Comparison of ENCODE assay signal across 16 mouse cellular contexts in the genomic region with DNA sequence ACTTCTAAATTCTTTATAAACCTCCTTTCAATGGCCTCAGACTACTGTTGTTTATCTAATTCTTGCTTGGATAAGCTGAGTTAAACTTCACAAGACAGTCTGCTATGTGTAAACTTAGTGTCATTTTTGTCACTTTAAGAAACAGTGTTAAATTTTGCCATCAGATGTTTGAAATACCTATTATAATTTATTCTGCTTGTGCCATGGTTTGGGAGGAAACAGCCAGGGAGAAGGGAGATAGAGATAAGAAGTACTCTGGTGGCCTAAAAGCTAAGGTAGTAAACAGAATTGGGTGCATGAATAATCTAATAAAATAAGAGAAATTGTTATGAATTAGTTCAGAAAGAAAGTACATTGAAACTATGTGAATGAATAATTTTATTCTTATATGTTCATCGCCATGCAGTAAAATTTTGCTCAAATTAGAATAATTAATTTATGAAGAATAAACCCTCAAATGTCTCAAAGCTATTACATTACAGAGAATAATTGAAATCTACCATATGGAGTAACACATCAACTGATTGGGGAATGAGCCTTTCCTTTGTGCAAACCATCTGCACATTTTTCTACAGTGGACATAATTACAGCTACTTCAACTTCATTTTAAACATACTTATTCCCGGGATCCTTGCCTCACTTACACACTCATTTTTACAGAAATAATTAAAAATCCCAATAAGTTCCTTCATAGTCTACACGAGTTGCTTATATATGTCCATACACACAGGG.
DNase-seq lines count a peak whose midpoint lies in the region; ATAC-seq and TF ChIP-seq lines count a peak whose summit lies in the region.
"Had no signal": no experiment of that assay in that cellular context is flagged by ENCODE, and none has a peak within 500 bp of the region (broad histone marks: within the 10 kb centered on the region; RNA-seq: fewer than 3 reads in every experiment).

No protein-coding gene starts in this region.

- H3K4me1 ChIP-seq in forebrain, embryonic 14.5 days (ENCODE audit: control insufficient read depth, insufficient read depth, low read length), result no peaks in the 10 kb centered on the region
- H3K4me1 ChIP-seq in forebrain, postnatal 0 days (ENCODE audit: insufficient read depth), result no peaks in the 10 kb centered on the region
- H3K4me1 ChIP-seq in forebrain, embryonic 16.5 days (replicated peaks; ENCODE audit: control insufficient read depth, insufficient read depth, low read length), result no peaks in the 10 kb centered on the region
- no peaks in the 10 kb centered on the region for H3K4me1 ChIP-seq in forebrain, embryonic 12.5 days
- H3K4me1 ChIP-seq: embryonic facial prominence, embryonic 10.5 days; embryonic facial prominence, embryonic 12.5 days had no signal

- no peak for TF ChIP-seq POLR2A in brain, embryonic 14.5 days (IDR thresholded peaks at IDR 0.05; ENCODE audit: borderline replicate concordance, extremely low read depth, insufficient read depth, insufficient read length, poor library complexity, severe bottlenecking)

- DNase-seq in forebrain, embryonic 14.5 days (ENCODE audit: low spot score), result peak; percentile 45
- no peak for DNase-seq in forebrain, postnatal 0 days
- DNase-seq in brain, embryonic 14.5 days (ENCODE audit: low read depth), result peak; percentile 43
- DNase-seq: adrenal gland, adult 2 months; adrenal gland, postnatal 10 days; adrenal gland, postnatal 25 days; cerebellum, adult 11-12 months; cerebellum, adult 2 months; cerebellum, adult 9-10 months; cerebellum, postnatal 10 days; cerebellum, postnatal 25 days had no signal

- H3K4me2 ChIP-seq in forebrain, embryonic 14.5 days (ENCODE audit: low read length), result no peak overlapping the region
- no peak overlapping the region for H3K4me2 ChIP-seq in forebrain, postnatal 0 days (ENCODE audit: low read depth)
- no peak overlapping the region for H3K4me2 ChIP-seq in forebrain, embryonic 16.5 days (ENCODE audit: low read length)
- no peak overlapping the region for H3K4me2 ChIP-seq in forebrain, embryonic 12.5 days
- H3K4me2 ChIP-seq: embryonic facial prominence, embryonic 12.5 days had no signal

- H3K27me3 ChIP-seq in forebrain, embryonic 14.5 days (replicated peaks; ENCODE audit: control insufficient read depth, insufficient read depth, low read length), result no peaks in the 10 kb centered on the region
- no peaks in the 10 kb centered on the region for H3K27me3 ChIP-seq in forebrain, postnatal 0 days (ENCODE audit: insufficient read depth, low read length)
- no peaks in the 10 kb centered on the region for H3K27me3 ChIP-seq in forebrain, embryonic 16.5 days (replicated peaks; ENCODE audit: control insufficient read depth, insufficient read depth, low read length)
- H3K27me3 ChIP-seq in forebrain, embryonic 12.5 days, result no peaks in the 10 kb centered on the region
- H3K27me3 ChIP-seq: embryonic facial prominence, embryonic 12.5 days had no signal

- H3K9ac ChIP-seq in forebrain, embryonic 14.5 days (ENCODE audit: low read length), result no peak overlapping the region
- H3K9ac ChIP-seq in forebrain, postnatal 0 days, result no peak overlapping the region
- H3K9ac ChIP-seq in forebrain, embryonic 16.5 days (replicated peaks; ENCODE audit: low read depth, low read length), result no peak overlapping the region
- no peak overlapping the region for H3K9ac ChIP-seq in forebrain, embryonic 12.5 days
- H3K9ac ChIP-seq: embryonic facial prominence, embryonic 12.5 days had no signal

- H3K4me3 ChIP-seq in forebrain, embryonic 14.5 days (ENCODE audit: low read depth, low read length), result no peak overlapping the region
- no peak overlapping the region for H3K4me3 ChIP-seq in forebrain, postnatal 0 days (ENCODE audit: low read depth, low read length)
- no peak overlapping the region for H3K4me3 ChIP-seq in forebrain, embryonic 16.5 days (replicated peaks; ENCODE audit: low read length)
- no peak overlapping the region for H3K4me3 ChIP-seq in forebrain, embryonic 12.5 days (replicated peaks)
- H3K4me3 ChIP-seq: embryonic facial prominence, embryonic 10.5 days; embryonic facial prominence, embryonic 12.5 days had no signal

- peak; percentile 86; the same call in 1 of the 2 replicates for ATAC-seq in forebrain, embryonic 14.5 days
- ATAC-seq in forebrain, postnatal 0 days, result no peak
- ATAC-seq in forebrain, embryonic 16.5 days, result peak; percentile 72
- ATAC-seq in forebrain, embryonic 12.5 days (ENCODE audit: low FRiP score), result no peak
- no peak for ATAC-seq in megakaryocyte progenitor cell, adult 5-6 weeks (replicated peaks; ENCODE audit: poor library complexity)

- H3K27ac ChIP-seq in forebrain, embryonic 14.5 days (ENCODE audit: low read depth, low read length), result no peak overlapping the region
- no peak overlapping the region for H3K27ac ChIP-seq in forebrain, postnatal 0 days (ENCODE audit: low read depth, low read length)
- H3K27ac ChIP-seq in forebrain, embryonic 16.5 days (ENCODE audit: low read length), result no peak overlapping the region
- no peak overlapping the region for H3K27ac ChIP-seq in forebrain, embryonic 12.5 days
- H3K27ac ChIP-seq: embryonic facial prominence, embryonic 10.5 days; embryonic facial prominence, embryonic 12.5 days had no signal

- no peak for TF ChIP-seq CTCF in forebrain, postnatal 0 days (IDR thresholded peaks at IDR 0.05; ENCODE audit: low read depth)
- no peak for TF ChIP-seq CTCF in brain, embryonic 14.5 days (IDR thresholded peaks at IDR 0.05; ENCODE audit: borderline replicate concordance, extremely low read depth, insufficient read depth, insufficient read length)

- H3K9me3 ChIP-seq in forebrain, embryonic 14.5 days (replicated peaks; ENCODE audit: control insufficient read depth, low read length), result no peaks in the 10 kb centered on the region
- H3K9me3 ChIP-seq in forebrain, postnatal 0 days (ENCODE audit: low read length), result no peaks in the 10 kb centered on the region
- no peaks in the 10 kb centered on the region for H3K9me3 ChIP-seq in forebrain, embryonic 16.5 days (ENCODE audit: control insufficient read depth, low read length)
- no peaks in the 10 kb centered on the region for H3K9me3 ChIP-seq in forebrain, embryonic 12.5 days
- H3K9me3 ChIP-seq: embryonic facial prominence, embryonic 10.5 days; embryonic facial prominence, embryonic 12.5 days had no signal

- H3K36me3 ChIP-seq in forebrain, embryonic 14.5 days (ENCODE audit: control insufficient read depth, insufficient read depth, low read length), result no peaks in the 10 kb centered on the region
- H3K36me3 ChIP-seq in forebrain, postnatal 0 days (ENCODE audit: insufficient read depth), result no peaks in the 10 kb centered on the region
- no peaks in the 10 kb centered on the region for H3K36me3 ChIP-seq in forebrain, embryonic 16.5 days (ENCODE audit: control insufficient read depth, insufficient read depth)
- H3K36me3 ChIP-seq in forebrain, embryonic 12.5 days (replicated peaks), result no peaks in the 10 kb centered on the region
- H3K36me3 ChIP-seq: embryonic facial prominence, embryonic 10.5 days; embryonic facial prominence, embryonic 12.5 days had no signal

- 79% methylated on average over 3 of the region's 3 CpGs for WGBS in forebrain, embryonic 14.5 days
- 59% methylated on average over 3 of the region's 3 CpGs for WGBS in forebrain, postnatal 0 days
- WGBS in forebrain, embryonic 16.5 days, result 53% methylated on average over 3 of the region's 3 CpGs
- WGBS in forebrain, embryonic 12.5 days, result 79% methylated on average over 3 of the region's 3 CpGs

Comparison
In these comparisons a context has a peak if more than half of its experiments do, and no peak if none do; other contexts are left out.
1. ATAC-seq: peak in forebrain, embryonic 14.5 days (single experiment) and forebrain, embryonic 16.5 days (single experiment); none in forebrain, postnatal 0 days (single experiment), forebrain, embryonic 12.5 days (single experiment) and megakaryocyte progenitor cell, adult 5-6 weeks (single experiment).